Mouse (Mus musculus) heart, adult 11 months (tissue): ENCODE measurements at regions not wholly inside any gene's neighbourhood (a gene's known extent, or its start where the extent isn't known, plus 50 kb on each side); places are given as distances from the start of the nearest gene placed in this dataset.

Source experiments
- DNase-seq: peaks from one replicate; pipeline ENCODE4 v3.0.0; 2022

DNA sequence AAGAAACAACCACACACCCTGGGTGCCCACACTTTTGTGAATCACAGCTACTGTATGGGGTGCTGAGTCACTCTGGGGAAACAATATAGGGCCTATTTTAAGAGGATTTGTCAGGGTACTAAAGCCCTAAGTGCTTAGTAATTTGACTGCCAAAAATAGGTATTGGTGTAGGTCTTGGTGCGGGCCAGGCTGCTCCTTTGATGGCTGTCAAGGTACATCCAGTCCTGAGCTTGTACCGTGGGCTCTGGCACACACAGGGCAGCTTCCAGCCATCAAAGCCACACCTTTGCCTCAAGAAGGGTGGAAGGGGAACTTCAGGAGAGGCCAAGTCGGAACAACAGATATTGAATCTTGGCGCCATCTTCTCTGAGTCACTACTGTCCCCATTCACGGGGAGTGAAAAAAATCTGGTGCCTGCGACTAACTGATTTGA, 64.2 kb upstream of the Dlg1 start:
- no peak for DNase-seq

- DNase-seq: no peak
Measured at GRCm38 (mm10) chr16:31601278-31601677, 62.0 kb upstream of the Dlg1 start.

GRCm38 (mm10) chr16:31603185-31603584, 60.1 kb upstream of the Dlg1 start:
- no peak for DNase-seq

GRCm38 (mm10) chr16:31606389-31607177, 56.7 kb upstream of the Dlg1 start:
- DNase-seq: peak; percentile 98

DNA sequence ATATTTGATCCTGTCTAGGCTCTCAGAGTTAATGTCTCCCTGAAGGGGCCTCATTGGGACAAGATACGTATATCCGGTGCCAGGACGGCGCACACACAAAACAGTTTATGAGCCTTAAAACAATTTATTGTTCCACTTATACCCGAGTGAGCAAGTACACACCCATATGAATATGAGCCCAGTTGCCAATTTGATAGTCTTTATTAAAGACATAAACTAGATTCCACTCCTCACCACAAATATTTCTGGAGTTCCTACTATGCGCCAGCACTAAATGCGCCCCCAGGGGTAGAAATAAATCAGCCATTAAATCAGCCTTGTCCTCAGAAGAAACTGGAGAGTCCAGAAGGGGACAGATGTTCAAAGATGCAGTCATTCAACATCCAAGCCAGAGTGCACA, 54.3 kb upstream of the Dlg1 start:
- peak; percentile 86 for DNase-seq

DNA sequence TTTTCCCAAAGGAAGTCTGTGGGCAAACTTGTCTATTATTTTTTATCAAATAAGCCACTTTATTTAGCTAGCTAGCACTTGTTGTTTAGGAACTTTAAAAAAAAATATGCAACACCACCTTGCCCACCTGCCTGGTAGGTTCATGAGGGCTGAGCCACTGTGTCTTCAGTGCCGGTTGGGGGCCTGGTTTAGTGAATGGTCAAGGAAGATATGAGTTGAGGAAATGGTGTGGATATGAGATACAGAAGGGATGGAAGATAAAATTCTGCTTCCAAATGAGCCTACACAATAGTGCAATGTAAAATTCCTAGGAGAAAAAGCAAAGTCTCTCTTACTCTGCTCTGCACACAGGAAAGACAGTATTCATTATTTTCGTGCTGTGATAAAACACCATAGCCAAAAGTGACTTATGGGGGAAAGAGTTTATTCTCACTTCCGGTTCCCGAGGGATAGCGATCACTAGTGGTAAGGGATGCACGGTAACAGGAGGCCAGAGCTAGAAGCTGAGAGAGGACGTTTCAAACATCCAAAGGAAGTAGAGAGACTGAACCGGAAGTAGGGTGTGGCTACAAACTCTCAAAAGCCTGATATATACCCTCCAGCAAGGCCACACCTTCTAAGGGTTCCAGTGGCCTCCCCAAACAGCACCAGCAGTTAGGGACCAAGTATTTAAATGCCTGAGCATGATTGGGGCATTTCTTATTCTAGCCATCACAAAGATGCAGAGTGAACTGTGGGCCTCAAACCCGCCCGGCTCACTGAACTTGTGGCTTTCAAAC, 53.7 kb upstream of the Dlg1 start:
- peak; percentile 85 for DNase-seq
